Mouse (Mus musculus): ENCODE measurements around the gene Hcfc2. TPM values are rescaled to one million over a fixed set of nuclear protein-coding genes. Genes with fewer than 3 reads are reported as not detected.

The Hcfc2 gene
- total and polyA plus RNA-seq, 2 experiments from 2014 or later, result 27.0 to 27.2 TPM

DNA sequence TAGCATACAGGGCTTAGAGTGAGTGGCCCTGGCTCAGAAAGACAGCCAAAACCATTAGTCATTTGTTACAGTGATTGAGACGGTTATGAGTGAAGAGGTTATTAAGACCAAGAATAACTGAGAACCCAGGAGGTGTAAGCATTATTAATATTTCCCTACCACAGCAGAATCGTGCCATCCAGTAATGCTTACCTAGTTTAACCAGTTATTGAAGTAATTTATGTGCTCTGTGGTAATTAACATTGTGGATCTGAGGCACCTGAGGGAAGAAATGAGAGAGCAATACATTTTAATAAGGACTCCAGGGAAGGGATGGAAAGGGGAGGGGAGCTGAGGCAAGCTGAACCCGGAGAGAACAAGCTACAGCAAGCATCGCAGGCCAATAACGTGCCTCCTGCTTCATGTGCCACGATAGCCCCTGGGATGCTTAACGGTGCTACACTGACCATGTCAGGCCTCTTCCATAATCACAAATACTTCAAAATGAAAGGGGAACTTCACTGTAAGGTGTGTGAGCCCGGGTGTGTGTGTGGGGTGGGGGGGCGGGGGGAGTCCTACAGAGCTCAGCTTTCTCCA is 75.7 kb downstream of the Hcfc2 start:
- no peak for TF ChIP-seq CTCF (IDR thresholded peaks at IDR 0.05)

DNA sequence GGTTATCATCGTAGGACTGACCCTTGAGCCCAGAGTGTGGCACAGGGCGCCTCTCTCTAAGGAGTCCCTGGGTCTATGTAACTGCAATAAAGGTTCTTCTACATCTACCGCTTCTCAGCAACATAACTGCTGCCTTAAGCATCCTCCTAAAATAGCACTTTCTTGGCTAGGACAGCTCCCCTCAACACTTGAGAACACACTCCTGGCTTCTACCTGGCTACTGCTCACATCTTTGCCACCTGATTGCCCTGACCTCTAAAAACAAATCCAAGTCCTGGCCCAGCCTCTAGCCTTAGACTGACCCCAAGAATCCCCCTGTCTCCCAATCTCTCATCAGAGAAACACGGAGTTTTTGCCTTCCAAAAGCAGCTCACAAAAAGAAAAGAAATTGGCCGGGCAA is 78.9 kb downstream of the Hcfc2 start:
- no peak for TF ChIP-seq CTCF (IDR thresholded peaks at IDR 0.05)
- Histone ChIP-seq H3K27ac (ENCODE audit: low read depth, low read length) (no peak overlapping the region), H3K9ac (replicated peaks; ENCODE audit: low read length, poor library complexity, severe bottlenecking) (no peak overlapping the region), H3K9me3 (ENCODE audit: low read length) (no peaks in the 10 kb centered on the region), H3K4me2 (ENCODE audit: low read depth, low read length, poor library complexity, severe bottlenecking) (no peak overlapping the region), H3K4me3 (ENCODE audit: low read depth, low read length) (no peak overlapping the region), H3K4me1 (ENCODE audit: insufficient read depth, low read length) (no peaks in the 10 kb centered on the region), H3K36me3 (ENCODE audit: insufficient read depth, low read length) (no peaks in the 10 kb centered on the region), H3K27me3 (ENCODE audit: insufficient read depth, low read length) (no peaks in the 10 kb centered on the region)
- WGBS, result 91% methylated on average over 5 of the region's 5 CpGs
- ATAC-seq (ENCODE audit: low FRiP score) (no peak), DNase-seq (ENCODE audit: low spot score) (no peak)

More for the DNA sequence above, 75.7 kb downstream of the Hcfc2 start:
- Histone ChIP-seq H3K4me3 (ENCODE audit: low read depth, low read length) (no peak overlapping the region), H3K27ac (ENCODE audit: low read depth, low read length) (no peak overlapping the region), H3K4me1 (ENCODE audit: insufficient read depth, low read length) (no peaks in the 10 kb centered on the region), H3K9me3 (ENCODE audit: low read length) (no peaks in the 10 kb centered on the region), H3K4me2 (ENCODE audit: low read depth, low read length, poor library complexity, severe bottlenecking) (no peak overlapping the region), H3K27me3 (ENCODE audit: insufficient read depth, low read length) (no peaks in the 10 kb centered on the region), H3K9ac (replicated peaks; ENCODE audit: low read length, poor library complexity, severe bottlenecking) (no peak overlapping the region), H3K36me3 (ENCODE audit: insufficient read depth, low read length) (no peaks in the 10 kb centered on the region)
- no peak for DNase-seq (ENCODE audit: low spot score)
- 66% methylated on average over 9 of the region's 9 CpGs for WGBS
- ATAC-seq (ENCODE audit: low FRiP score), result no peak

DNA sequence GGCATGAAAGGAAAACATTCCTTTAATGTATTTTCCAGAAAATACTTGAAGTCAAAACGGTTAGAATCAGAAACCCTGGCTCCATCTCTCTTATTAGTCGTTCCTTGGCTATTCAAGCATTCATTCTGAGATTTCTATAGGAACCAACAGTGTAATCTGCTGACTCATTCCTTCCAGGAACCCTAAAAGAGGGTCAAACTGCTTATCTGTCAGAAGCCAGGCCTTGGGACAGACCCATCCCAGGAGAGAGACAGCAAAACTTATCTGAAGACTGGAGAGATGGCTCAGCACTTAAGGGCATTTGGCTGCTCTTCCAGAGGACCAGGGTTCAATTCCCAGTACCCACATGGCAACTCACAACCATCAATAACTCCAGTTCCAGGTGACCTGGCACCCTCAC is 81.1 kb downstream of the Hcfc2 start:
- WGBS, result 63% methylated on average over 2 of the region's 2 CpGs
- ATAC-seq (ENCODE audit: low FRiP score) (no peak), DNase-seq (ENCODE audit: low spot score) (no peak)
- H3K4me1 ChIP-seq (ENCODE audit: insufficient read depth, low read length), result no peaks in the 10 kb centered on the region
- no peaks in the 10 kb centered on the region for H3K27me3 ChIP-seq (ENCODE audit: insufficient read depth, low read length)
- no peaks in the 10 kb centered on the region for H3K36me3 ChIP-seq (ENCODE audit: insufficient read depth, low read length)
- no peaks in the 10 kb centered on the region for H3K9me3 ChIP-seq (ENCODE audit: low read length)
- H3K27ac ChIP-seq (ENCODE audit: low read depth, low read length), result no peak overlapping the region
- no peak overlapping the region for H3K9ac ChIP-seq (replicated peaks; ENCODE audit: low read length, poor library complexity, severe bottlenecking)
- no peak for TF ChIP-seq CTCF (IDR thresholded peaks at IDR 0.05)
- H3K4me3 ChIP-seq (ENCODE audit: low read depth, low read length), result no peak overlapping the region
- no peak overlapping the region for H3K4me2 ChIP-seq (ENCODE audit: low read depth, low read length, poor library complexity, severe bottlenecking)

DNA sequence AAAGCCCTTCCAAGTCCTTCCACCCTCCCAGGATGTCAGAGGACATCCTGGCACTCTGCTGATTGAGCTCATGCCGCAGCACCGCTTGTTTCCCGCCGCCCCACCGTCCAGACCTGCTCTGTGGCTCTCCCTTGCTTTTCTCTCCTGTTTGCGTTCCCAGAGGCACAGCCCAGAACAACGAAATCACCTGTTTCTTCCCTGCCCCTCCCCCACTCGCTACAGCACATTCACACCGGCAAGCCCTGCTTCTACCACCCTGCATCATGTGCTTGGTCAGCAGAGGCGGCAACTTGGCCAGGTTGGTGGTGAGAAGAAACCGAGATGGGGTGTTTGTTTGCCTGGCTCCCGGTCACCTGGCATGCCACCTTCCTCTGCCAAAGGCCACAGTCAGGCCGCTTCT is 81.9 kb downstream of the Hcfc2 start:
- DNase-seq (ENCODE audit: low spot score) (no peak), ATAC-seq (ENCODE audit: low FRiP score) (no peak)
- H3K36me3 ChIP-seq (ENCODE audit: insufficient read depth, low read length), result no peaks in the 10 kb centered on the region
- WGBS, result 35% methylated on average over 13 of the region's 13 CpGs
- no peak overlapping the region for H3K9ac ChIP-seq (replicated peaks; ENCODE audit: low read length, poor library complexity, severe bottlenecking)
- no peak overlapping the region for H3K4me3 ChIP-seq (ENCODE audit: low read depth, low read length)
- no peak overlapping the region for H3K4me2 ChIP-seq (ENCODE audit: low read depth, low read length, poor library complexity, severe bottlenecking)
- no peak for TF ChIP-seq CTCF (IDR thresholded peaks at IDR 0.05)
- H3K9me3 ChIP-seq (ENCODE audit: low read length), result no peaks in the 10 kb centered on the region
- H3K27me3 ChIP-seq (ENCODE audit: insufficient read depth, low read length), result no peaks in the 10 kb centered on the region
- H3K27ac ChIP-seq (ENCODE audit: low read depth, low read length), result no peak overlapping the region
- no peaks in the 10 kb centered on the region for H3K4me1 ChIP-seq (ENCODE audit: insufficient read depth, low read length)

DNA sequence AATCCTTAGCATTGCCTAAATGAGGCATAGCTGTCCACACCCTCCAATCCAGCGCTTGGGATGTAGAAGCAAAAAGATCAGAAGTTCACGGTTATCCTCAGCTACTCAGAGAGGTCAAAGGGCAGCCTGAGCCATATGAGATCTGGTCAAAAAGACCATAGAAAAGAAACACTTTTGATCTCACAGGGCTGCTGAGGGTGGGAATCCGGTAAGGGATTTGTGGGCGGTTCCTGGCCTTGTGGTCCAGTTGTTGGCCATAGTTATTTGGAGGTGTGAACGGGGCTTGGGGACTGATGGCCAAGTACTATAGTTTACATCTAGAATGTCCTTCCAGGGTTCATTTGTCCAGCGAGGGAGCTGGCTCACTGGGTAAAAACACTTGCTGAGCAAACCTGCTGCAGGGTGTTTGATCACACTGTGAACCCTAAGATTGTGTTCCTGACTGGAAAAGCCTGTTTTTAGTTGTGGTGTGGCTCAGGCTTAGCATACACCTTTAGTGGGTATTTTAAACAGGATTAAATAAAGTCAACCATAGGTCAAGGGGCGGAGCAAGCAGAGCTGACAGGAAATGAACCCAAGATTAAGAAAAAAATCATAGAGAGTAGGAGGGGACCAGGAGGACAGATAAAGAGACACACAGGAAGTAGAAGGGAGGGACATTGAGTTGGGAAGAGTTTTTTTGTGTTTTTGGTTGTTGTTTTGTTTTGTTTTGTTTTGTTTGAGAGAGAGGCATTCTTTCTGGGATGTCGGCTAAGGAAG is 83.0 kb downstream of the Hcfc2 start:
- no peak overlapping the region for H3K27ac ChIP-seq (ENCODE audit: low read depth, low read length)
- H3K4me2 ChIP-seq (ENCODE audit: low read depth, low read length, poor library complexity, severe bottlenecking), result no peak overlapping the region
- DNase-seq (ENCODE audit: low spot score) (no peak), ATAC-seq (ENCODE audit: low FRiP score) (no peak)
- H3K27me3 ChIP-seq (ENCODE audit: insufficient read depth, low read length), result no peaks in the 10 kb centered on the region
- no peak for TF ChIP-seq CTCF (IDR thresholded peaks at IDR 0.05)
- H3K4me1 ChIP-seq (ENCODE audit: insufficient read depth, low read length), result no peaks in the 10 kb centered on the region
- no peaks in the 10 kb centered on the region for H3K36me3 ChIP-seq (ENCODE audit: insufficient read depth, low read length)
- H3K4me3 ChIP-seq (ENCODE audit: low read depth, low read length), result no peak overlapping the region
- no peaks in the 10 kb centered on the region for H3K9me3 ChIP-seq (ENCODE audit: low read length)
- no peak overlapping the region for H3K9ac ChIP-seq (replicated peaks; ENCODE audit: low read length, poor library complexity, severe bottlenecking)
- 71% methylated on average over 8 of the region's 8 CpGs for WGBS

DNA sequence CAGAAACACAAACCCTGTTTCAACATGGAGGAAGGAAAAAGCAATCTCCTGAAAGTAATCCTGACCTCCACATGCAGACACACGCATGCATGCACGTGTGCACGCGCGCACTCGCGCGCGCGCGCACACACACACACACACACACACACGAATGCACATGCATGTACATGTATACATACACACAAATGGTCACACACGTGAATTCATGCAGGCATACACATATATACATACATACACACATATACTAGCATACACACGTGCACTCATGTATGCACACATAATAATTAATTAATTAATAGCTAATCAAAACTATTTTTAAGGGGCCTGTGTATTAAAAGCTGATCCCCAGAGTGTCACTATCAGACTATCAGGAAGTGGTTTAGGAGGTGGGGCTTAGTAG is 83.9 kb downstream of the Hcfc2 start:
- Histone ChIP-seq H3K9ac (replicated peaks; ENCODE audit: low read length, poor library complexity, severe bottlenecking) (no peak overlapping the region), H3K9me3 (ENCODE audit: low read length) (no peaks in the 10 kb centered on the region), H3K36me3 (ENCODE audit: insufficient read depth, low read length) (no peaks in the 10 kb centered on the region), H3K4me2 (ENCODE audit: low read depth, low read length, poor library complexity, severe bottlenecking) (no peak overlapping the region), H3K27me3 (ENCODE audit: insufficient read depth, low read length) (no peaks in the 10 kb centered on the region), H3K27ac (ENCODE audit: low read depth, low read length) (no peak overlapping the region), H3K4me3 (ENCODE audit: low read depth, low read length) (no peak overlapping the region), H3K4me1 (ENCODE audit: insufficient read depth, low read length) (no peaks in the 10 kb centered on the region)
- no peak for ATAC-seq (ENCODE audit: low FRiP score)
- no peak for DNase-seq (ENCODE audit: low spot score)
- TF ChIP-seq CTCF (IDR thresholded peaks at IDR 0.05), result no peak
- WGBS, result 96% methylated on average over 14 of the region's 14 CpGs
